In the genomic region with DNA sequence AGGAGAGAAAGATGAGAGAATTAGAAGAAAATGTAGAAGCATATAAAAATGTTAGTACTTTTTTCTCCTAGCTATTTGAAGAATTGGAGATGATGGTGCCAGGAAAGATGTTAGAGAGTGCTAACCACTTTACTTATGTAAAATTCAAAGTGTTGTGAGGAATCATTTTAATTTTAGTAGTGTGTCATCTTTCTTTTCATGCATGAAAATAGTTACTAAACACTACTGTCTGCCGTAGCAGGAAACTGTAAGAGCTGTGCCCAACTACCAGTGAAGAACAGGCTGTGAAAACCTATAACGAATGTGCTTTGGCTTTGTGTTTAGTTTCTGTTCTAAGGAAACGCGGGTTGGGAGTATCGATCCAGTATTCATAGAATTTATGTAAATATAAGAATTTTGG, we compare ENCODE assay signal across 15 mouse cellular contexts.
"Had no signal": no experiment of that assay in that cellular context is flagged by ENCODE, and none has a peak within 500 bp of the region (broad histone marks: within the 10 kb centered on the region; RNA-seq: fewer than 3 reads in every experiment).

No protein-coding gene starts in this region.

- H3K36me3 ChIP-seq: neural tube, embryonic 12.5 days; neural tube, embryonic 13.5 days; neural tube, embryonic 15.5 days; stomach, embryonic 15.5 days had no signal

- H3K4me1 ChIP-seq: neural tube, embryonic 12.5 days; neural tube, embryonic 13.5 days; neural tube, embryonic 15.5 days; stomach, embryonic 15.5 days had no signal

- H3K27me3 ChIP-seq: neural tube, embryonic 12.5 days; neural tube, embryonic 13.5 days; neural tube, embryonic 15.5 days; stomach, embryonic 15.5 days had no signal

- H3K27ac ChIP-seq: neural tube, embryonic 12.5 days; neural tube, embryonic 13.5 days; neural tube, embryonic 15.5 days; stomach, embryonic 15.5 days; stomach, postnatal 0 days had no signal

- H3K4me3 ChIP-seq: neural tube, embryonic 12.5 days; neural tube, embryonic 13.5 days; neural tube, embryonic 15.5 days; stomach, embryonic 15.5 days had no signal

- DNase-seq: retina, postnatal 1 day; right cerebral cortex, postnatal 14 days; right cerebral cortex, postnatal 25 days; right cerebral cortex, postnatal 4 days; spleen, adult 18-20 months; thymus, adult 18-20 months; thymus, postnatal 14 days; thymus, postnatal 25 days; thymus, postnatal 36 days; thymus, postnatal 4 days had no signal
